21 mouse cellular contexts compared by ENCODE assay signal in the genomic region with DNA sequence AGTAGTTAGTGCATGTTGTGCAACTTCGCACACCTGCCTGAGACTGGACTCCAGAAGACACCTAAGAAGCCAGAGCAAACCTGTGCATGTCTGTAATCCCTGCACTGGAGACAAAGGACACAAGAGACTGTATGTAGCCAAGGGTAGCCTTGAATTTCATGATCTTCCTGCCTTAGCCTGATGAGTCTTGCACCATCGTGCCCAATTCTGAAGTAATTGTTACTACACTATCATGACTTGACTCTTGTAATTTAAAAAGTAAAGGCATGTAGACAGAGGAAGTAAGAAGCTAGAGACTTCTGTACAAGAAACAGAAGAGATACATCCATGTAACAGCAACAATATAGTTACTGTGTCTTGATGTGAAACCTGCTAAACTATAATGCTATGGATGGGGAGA. TPM values are rescaled to one million over a fixed set of nuclear protein-coding genes. Genes with fewer than 3 reads are reported as not detected.
"Had no signal": no experiment of that assay in that cellular context is flagged by ENCODE, and none has a peak within 500 bp of the region (broad histone marks: within the 10 kb centered on the region; RNA-seq: fewer than 3 reads in every experiment).

No protein-coding gene starts in this region.

- H3K9me3 ChIP-seq: midbrain, embryonic 10.5 days; midbrain, embryonic 13.5 days; midbrain, embryonic 15.5 days; neural tube, embryonic 13.5 days; neural tube, embryonic 15.5 days had no signal

- ATAC-seq: midbrain, embryonic 13.5 days; midbrain, embryonic 15.5 days had no signal

- H3K9ac ChIP-seq: liver, embryonic 14.5 days; lung, embryonic 14.5 days; midbrain, embryonic 13.5 days; midbrain, embryonic 15.5 days; neural tube, embryonic 13.5 days; neural tube, embryonic 15.5 days had no signal

- H3K36me3 ChIP-seq: midbrain, embryonic 10.5 days; midbrain, embryonic 13.5 days; midbrain, embryonic 15.5 days; neural tube, embryonic 13.5 days; neural tube, embryonic 15.5 days had no signal

- H3K4me1 ChIP-seq: midbrain, embryonic 10.5 days; midbrain, embryonic 13.5 days; midbrain, embryonic 15.5 days; neural tube, embryonic 13.5 days; neural tube, embryonic 15.5 days had no signal

- H3K27ac ChIP-seq: liver, embryonic 14.5 days; midbrain, embryonic 10.5 days; midbrain, embryonic 13.5 days; midbrain, embryonic 15.5 days; neural tube, embryonic 13.5 days; neural tube, embryonic 15.5 days had no signal

- H3K4me2 ChIP-seq: lung, embryonic 14.5 days; midbrain, embryonic 13.5 days; midbrain, embryonic 15.5 days; neural tube, embryonic 13.5 days; neural tube, embryonic 15.5 days had no signal

- H3K27me3 ChIP-seq: midbrain, embryonic 13.5 days; midbrain, embryonic 15.5 days; neural tube, embryonic 13.5 days; neural tube, embryonic 15.5 days had no signal

- H3K4me3 ChIP-seq: midbrain, embryonic 10.5 days; midbrain, embryonic 13.5 days; midbrain, embryonic 15.5 days; myocyte; neural tube, embryonic 13.5 days; neural tube, embryonic 15.5 days had no signal

- DNase-seq: lung, adult 18-20 months; lung, embryonic 14.5 days; lung, postnatal 10 days; lung, postnatal 4 days; retina, postnatal 1 day; right cerebral cortex, adult 18-20 months; right cerebral cortex, postnatal 25 days; right cerebral cortex, postnatal 4 days; spleen, adult 18-20 months; thymus, adult 18-20 months; thymus, postnatal 14 days; thymus, postnatal 36 days had no signal

RNA-seq across cellular contexts. Expression of a gene that starts 40.7 kb away (rescaled TPM):
- total RNA-seq: megakaryocyte-erythroid progenitor cell, adult 5-6 weeks had no signal
- polyA plus RNA-seq: liver, embryonic 14.5 days; liver, embryonic 16.5 days had no signal
